Mouse (Mus musculus): ENCODE data around the gene Mapk14.

DNA sequence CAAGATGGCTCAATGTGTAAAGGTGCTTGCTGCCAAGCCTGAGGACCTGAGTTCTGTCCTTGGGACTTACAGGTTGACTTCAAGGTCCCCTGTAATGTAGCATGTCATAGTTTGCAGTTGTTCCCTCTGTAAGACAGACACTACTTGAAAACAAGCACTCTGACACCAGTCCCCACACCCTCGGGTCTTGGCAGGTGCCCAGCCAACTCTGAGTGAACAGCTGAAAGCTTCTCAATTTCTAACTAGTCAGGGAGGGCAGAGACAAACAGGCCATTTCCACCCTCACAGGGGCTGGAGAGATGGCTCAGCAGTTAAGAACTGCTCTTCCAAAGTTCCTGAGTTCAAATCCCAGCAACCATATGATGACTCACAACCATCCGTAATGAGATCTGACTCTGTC, 66.3 kb downstream of the Mapk14 start:
- TF ChIP-seq POLR2A (IDR thresholded peaks at IDR 0.05; ENCODE audit: insufficient read depth, low read depth, low read length) (no peak), CTCF (IDR thresholded peaks at IDR 0.05) (no peak)
